Mouse (Mus musculus) layer of hippocampus, adult 11-12 months (tissue): Measurements from ENCODE around the gene Rnf145.

Source experiments
- DNase-seq: peaks from one replicate; pipeline ENCODE4 v3.0.0; 2022; ENCODE audit warnings: low spot score

Rnf145 gene

DNA sequence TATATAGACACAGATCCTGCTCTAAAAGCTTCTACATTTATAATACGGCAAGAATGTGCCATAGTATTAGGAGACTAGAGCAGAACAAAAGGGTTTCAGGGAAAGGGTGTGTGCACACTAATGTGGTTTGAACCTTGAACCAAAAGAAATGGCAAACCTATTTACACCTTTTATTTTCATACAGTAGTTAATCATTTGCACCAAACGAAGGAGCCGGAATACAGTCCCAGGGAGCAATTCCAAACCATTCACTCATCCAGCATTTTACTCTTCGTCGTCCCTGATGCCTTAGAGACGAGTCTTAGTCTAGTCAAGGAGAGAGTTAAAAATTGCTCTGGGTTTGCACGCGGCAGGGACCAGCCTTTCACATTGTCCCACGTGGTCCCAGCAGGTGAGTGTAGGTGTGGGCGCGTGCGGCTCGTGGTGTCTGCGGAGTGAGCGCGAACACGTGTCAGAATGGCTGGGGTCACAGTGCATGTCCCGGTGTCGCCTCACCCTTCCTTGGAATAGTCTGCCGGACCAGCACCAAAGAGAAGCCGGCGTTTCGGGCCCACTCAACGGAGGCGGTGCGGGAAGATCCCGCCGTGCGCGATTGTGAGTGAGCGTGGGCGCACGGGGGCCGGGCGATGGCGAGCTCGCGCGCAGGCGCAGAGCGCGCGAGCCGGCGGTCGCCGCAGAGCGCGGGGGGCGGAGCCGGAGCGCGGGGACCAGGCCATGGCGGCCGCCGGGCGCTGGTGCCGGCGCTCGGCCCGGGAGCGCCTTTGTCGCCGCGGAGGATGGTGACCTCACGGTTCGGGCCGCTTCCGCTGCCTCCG, at the start of gene Rnf145:
Rnf145 (plus strand) TSS at position 684 of the 815 bp plus-strand sequence.
- DNase-seq: peak; percentile 72

GRCm38 (mm10) chr11:44469646-44470431, 48.9 kb upstream of the Rnf145 start:
- no peak for DNase-seq

- DNase-seq: peak; percentile 94
Observed at GRCm38 (mm10) chr11:44470432-44471336, 48.1 kb upstream of the Rnf145 start, which contains the start of gene Ublcp1. Ublcp1 (minus strand) TSS chr11:44470498.

DNA sequence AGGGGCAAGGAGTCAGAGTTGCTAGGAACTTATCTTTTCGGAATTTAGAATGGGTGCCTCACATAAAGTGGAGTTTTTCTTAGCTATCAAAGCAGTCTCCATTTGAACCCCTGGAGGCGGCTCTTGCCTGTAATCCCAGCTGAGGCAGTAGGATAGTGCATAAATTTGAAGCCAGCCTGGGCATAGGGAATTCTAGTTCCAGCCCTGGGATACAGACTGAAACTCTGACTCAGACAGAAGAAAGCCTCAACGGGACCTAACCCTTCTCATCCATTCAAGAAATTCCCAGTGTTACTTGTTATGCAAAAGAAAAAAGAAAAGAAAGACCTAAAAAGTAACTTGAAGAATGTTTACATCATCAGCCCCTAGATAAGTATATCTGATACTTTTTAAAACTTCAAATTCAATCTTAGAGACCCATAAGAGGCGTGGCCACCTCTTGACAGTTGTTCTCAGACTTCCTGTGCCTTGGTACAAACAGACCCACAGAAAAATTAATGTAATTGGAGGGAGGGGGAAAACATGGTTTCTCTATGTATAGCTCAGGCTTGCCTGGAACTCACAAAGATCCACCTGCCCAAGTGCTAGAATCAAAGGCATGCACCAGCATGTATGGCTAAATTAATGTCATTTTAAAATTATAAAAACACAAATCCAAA, 47.3 kb upstream of the Rnf145 start:
- DNase-seq: peak; percentile 7

DNA sequence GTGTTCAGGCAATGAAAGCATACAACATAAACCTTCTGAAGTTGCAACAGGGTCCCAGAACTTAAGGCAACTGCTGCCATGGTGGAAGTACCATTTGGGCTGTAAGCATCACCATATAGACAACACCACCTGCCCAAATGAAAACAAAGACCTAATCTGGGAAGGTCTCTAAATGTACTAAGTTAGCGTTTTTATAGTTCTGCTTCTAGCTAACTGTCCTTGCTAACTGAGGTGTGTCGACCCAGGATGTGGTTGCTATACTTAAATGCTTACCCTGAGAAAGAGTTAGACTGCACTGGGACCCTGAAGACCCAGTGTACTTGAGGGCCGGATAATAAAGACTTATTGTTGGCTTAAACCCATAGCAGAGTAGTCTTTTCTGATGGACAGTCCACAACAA, 43.3 kb upstream of the Rnf145 start:
- no peak for DNase-seq

- DNase-seq: no peak
Observed at GRCm38 (mm10) chr11:44476445-44476844, 42.3 kb upstream of the Rnf145 start.

GRCm38 (mm10) chr11:44478382-44478781, 40.4 kb upstream of the Rnf145 start:
- no peak for DNase-seq

DNA sequence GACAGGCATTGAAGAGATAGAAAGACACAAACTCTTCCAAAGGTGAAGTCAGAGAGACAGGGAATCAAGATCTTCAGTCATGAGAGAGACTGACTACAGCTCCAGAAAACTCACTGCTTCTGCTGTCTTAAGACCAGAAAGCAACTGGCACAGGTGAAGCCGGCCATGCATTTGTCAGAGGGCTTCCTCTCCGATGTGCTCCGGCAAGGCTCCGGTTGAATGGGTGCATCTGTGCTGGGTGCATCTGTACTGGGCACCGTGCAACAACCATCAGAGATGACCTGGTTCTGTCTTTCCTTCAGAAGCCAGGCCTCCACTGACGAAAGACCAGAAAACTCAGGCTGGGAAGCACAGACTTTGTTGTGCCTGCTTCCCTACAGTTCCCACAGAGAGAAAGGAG, 38.5 kb upstream of the Rnf145 start:
- no peak for DNase-seq

GRCm38 (mm10) chr11:44485089-44485736, 33.6 kb upstream of the Rnf145 start:
- no peak for DNase-seq

GRCm38 (mm10) chr11:44489117-44489516, 29.6 kb upstream of the Rnf145 start:
- DNase-seq: no peak

DNA sequence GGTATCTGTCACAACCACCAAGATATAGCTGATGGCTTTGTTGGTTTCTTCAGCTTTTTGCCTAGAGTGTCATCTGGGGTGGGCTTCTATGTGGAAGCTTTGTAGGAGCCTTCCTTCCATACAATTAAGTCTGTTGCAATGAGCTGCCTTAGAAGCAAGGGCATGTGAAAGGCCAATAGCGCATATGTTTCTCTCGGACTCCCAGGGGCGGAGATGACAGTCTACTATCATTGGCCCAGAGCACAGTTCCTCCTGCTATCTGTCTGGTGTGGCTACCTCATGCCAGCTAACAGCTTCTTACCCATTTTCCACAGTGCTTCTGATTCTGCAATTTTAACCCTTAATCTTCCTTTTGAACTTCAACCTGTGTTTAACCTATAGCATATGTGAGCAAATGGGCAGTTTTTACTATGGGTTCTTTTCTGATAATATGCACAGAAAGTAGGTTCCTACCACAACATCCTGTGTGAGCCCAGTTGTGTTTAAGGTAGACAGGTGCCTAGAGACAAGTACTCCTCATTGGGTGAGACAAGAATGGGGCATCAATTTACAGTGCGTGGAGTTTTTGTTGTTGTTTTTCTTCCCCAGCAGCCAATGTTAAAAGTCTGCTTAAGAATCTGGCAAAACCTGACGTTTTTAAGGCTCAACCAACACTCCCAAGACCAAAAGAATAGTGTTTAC, 24.0 kb upstream of the Rnf145 start:
- DNase-seq: no peak

DNA sequence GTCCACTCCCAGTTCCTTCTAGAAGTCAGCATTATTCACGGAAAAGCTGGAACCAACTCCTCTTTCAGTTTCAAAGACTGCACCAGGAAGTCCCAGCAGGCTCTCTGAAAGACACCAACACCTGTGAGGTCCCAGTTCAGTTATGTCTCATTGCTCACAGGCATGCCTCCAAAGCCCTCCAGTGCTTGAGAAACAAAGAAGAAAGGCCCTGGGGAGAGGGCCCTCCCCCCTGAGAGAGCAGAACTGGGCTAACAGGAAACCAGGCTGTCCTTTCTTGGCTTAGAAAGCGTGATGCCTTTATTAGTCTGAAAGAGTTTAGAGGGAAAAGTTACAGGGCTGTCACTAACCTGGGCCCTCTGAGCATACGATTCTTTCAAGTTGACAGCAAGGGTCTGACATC, 22.5 kb upstream of the Rnf145 start:
- DNase-seq: no peak

DNA sequence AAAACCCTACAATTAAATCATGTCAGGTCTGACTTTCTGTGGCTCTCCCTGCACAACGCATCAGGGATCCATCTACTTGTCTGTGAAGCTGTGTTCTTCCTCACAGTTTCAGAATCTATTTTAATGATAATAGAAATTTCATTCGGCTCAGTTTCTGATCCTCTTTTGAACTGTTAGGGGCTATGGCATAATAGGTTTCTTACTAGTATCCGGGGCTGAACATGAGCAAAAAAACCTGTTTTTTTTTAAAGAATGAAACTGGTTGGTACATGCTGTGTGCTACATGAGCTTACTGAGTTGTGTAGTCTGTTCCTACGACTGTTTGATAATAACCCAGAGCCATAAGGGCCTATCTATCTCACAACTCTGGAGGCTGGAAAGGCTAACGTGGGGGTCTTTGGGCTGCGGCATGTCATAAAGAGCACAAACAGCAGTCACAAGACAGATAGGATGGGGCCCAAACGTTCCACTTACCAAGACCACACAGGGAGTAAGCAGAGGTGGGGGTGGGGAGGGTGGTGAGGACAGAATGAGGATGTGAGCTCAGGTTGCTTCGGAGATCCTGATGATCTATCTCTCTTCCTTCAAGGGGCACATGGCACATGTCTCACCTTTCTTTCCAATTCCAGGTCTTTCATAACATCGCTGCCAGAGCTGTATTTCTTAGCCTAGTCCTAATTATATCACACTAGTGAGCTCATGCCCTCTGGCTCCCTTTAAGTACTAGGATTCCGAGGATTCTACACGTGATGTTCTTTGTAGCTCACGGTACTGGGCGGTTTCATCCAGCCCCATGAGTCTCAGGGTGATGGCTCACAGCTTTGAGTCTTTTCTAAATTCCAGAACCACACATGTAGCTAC, 20.1 kb upstream of the Rnf145 start:
- DNase-seq: no peak

- DNase-seq: no peak
Observed at GRCm38 (mm10) chr11:44500966-44501365, 17.8 kb upstream of the Rnf145 start.

GRCm38 (mm10) chr11:44501477-44501876, 17.3 kb upstream of the Rnf145 start:
- DNase-seq: no peak

DNA sequence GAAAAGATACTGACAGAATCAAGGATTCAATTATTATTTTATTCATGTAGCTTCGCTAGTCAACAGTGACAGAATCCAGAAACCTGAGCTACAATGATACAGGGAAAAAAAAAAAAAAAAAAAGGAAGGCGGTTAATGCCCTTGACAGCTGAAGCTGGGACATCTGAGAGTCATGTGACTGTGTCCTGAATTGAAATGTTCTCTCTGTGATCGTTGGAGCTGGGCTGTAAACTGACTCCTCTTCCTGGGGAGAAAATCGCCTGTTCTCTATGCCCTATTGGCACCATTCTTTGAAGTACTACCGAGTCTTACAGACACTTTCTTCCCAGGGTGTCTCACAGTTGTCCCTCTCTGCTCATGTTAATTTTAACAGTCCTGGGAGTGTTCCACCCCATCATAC, 15.8 kb upstream of the Rnf145 start:
- DNase-seq: no peak

GRCm38 (mm10) chr11:44504146-44504545, 14.6 kb upstream of the Rnf145 start:
- DNase-seq: no peak

DNA sequence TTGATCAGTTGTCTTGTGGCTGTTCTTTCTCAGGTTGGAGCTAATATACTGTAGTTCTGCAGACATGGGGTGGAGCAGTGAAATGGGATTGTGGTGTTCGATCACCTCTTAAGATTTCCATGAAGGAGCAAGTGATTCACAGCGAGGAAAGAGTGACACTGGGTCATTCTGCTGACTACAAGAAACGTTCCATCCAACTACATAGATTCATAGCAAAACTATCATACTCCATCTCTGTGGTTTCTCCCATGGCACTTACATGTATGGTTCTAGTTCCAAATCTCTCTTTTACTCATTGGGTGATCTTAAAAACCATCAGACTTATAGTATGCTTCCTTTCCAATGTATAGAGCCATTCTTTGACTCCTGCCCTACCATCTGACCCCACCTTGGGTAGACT, 14.0 kb upstream of the Rnf145 start:
- no peak for DNase-seq

DNA sequence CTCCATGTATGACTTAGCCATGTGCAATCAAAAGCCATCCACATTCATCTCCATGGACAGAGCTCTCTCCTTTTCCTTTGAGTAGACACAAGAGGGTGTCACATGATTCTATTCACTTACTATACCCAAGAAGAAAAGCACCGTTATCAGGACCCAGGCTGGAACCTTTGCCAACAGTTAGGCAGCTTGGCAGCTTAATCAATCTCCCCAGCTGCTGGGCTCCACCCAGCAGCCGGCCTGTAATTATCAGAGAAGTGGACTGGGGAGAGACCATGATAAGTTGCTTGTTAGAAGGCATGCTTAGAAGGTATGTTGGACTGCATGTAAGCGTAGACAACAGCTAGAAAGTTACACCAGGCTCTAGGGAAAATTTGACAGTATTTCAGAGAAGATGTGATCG, 9.9 kb upstream of the Rnf145 start:
- no peak for DNase-seq

DNA sequence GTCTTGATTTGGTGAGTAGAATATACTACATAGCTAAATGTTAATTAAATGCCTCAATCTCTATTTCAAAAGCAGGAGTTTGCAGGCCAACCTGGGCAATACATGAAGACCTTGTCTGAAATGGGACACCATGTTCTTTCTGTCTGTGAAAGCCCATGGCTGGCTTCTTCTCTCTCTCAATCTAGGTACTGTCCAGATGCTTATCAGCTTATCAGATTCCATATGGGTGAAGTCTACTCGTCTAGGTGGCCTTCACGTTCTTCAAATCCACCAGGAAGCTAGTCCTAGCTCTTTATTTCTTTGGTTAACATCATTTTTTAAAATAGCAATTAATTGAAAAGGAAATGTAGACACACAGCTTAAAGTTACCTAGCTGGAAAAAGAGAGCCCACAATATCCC, 8.9 kb upstream of the Rnf145 start:
- DNase-seq: no peak
